Mouse (Mus musculus) neural tube, embryonic 14.5 days (tissue): ENCODE results near the gene Ahdc1. TPM values are rescaled to one million over a fixed set of nuclear protein-coding genes. Genes with fewer than 3 reads are reported as not detected.
A peak's percentile ranks its signal among the peaks of the same experiment; 100 is the strongest.

ENCODE experiments used
- ATAC-seq: fragments of 200-750 bp; cut with Nextera tagmentation; 2 replicates; pipeline ENCODE4 v1.8.0; 2017; ENCODE audit warnings: low read depth, mild to moderate bottlenecking, moderate TSS enrichment, moderate library complexity
- H3K27ac ChIP-seq: fragments of 300-500 bp; sonication (generic); 2 replicates; pipeline ENCODE4 v1.5.1; 2014; ENCODE audit warnings: low read depth, mild to moderate bottlenecking, control low read depth, low read length, moderate library complexity, mixed read lengths
- H3K27me3 ChIP-seq: fragments of 300-500 bp; sonication (generic); 2 replicates; pipeline ENCODE4 v1.6.1; 2014; ENCODE audit warnings: low read length; ENCODE audit not compliant: control insufficient read depth, insufficient read depth
- H3K36me3 ChIP-seq: fragments of 300-500 bp; sonication (generic); 2 replicates; pipeline ENCODE4 v1.6.1; 2014; ENCODE audit warnings: low read length, mixed read lengths; ENCODE audit not compliant: control insufficient read depth, insufficient read depth
- H3K4me1 ChIP-seq: fragments of 300-500 bp; sonication (generic); 2 replicates; pipeline ENCODE4 v1.6.1; 2014; ENCODE audit warnings: low read length; ENCODE audit not compliant: control insufficient read depth, insufficient read depth
- H3K4me2 ChIP-seq: fragments of 300-500 bp; sonication (generic); 2 replicates; pipeline ENCODE4 v1.6.1; 2014; ENCODE audit warnings: mild to moderate bottlenecking, low read depth, low read length, control low read depth
- H3K4me3 ChIP-seq: fragments of 300-500 bp; sonication (generic); 2 replicates; pipeline ENCODE4 v1.5.1; 2014; ENCODE audit warnings: low read depth, low read length, control low read depth, mixed read lengths
- H3K9ac ChIP-seq: fragments of 300-500 bp; sonication (generic); replicated peaks from 2 replicates; pipeline ENCODE4 v1.6.1; 2014; ENCODE audit warnings: low read depth, mild to moderate bottlenecking, control low read depth, low read length, mixed read lengths
- H3K9me3 ChIP-seq: fragments of 300-500 bp; sonication (generic); 2 replicates; pipeline ENCODE4 v1.6.1; 2016; ENCODE audit warnings: low read length; ENCODE audit not compliant: control insufficient read depth
- WGBS: fragments of 180-500 bp; shearing (Covaris S2); extraction: QIAGEN DNeasy Blood & Tissue Kit; methylation state at CpG from one replicate; pipeline ENCODE4 v1.1.7; 2014; 5-methylcytosine and 5-hydroxymethylcytosine counted together
- polyA plus RNA-seq: library from polyadenylated mRNA; unstranded; fragments of >200 nt; fragmentation: Nextera tagmentation; extraction: Ambion mirVana; gene quantifications from 2 replicates; pipeline ENCODE4 v1.2.1, GENCODE M21; 2014

The Ahdc1 gene
- polyA plus RNA-seq, 1 experiment from 2014 or later = 13.1 TPM

GRCm38 (mm10) chr4:133058513-133059480 lies 47.7 kb downstream of the Ahdc1 start:
- H3K36me3 ChIP-seq = peaks cover 31% of the 10 kb centered on the region
- H3K4me2 ChIP-seq = no peak overlapping the region
- H3K27ac ChIP-seq = no peak overlapping the region
- H3K9me3 ChIP-seq = no peaks in the 10 kb centered on the region
- H3K4me3 ChIP-seq = no peak overlapping the region
- H3K27me3 ChIP-seq = no peaks in the 10 kb centered on the region
- no peak for ATAC-seq
- WGBS = 76% methylated on average over 11 of the region's 11 CpGs
- 0 out of 2 replicates have a peak overlapping the region, but pooled peaks have one; percentile 11 for H3K9ac ChIP-seq
- H3K4me1 ChIP-seq = peaks cover 13% of the 10 kb centered on the region

DNA sequence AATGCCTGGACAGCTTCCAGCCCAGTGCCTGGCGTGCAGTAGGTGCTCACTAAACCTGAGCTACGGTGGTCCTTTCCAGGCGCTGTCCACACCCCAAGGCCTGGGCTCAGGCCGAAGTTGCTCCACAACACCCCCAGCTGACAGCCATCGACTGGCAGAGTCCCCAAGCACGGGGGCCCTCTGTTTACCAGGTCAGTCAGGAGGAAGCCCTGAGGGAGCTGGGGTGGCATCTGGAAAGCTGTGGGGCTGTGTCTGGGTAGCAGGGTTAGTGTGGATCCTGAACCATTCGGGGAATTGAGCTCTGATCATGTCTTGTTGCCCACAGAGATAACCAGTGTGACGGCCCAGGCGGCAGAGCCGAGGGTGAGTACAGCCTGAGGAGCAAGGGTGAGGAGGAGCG lies 49.6 kb downstream of the Ahdc1 start:
- Histone ChIP-seq H3K36me3 (peaks cover 46% of the 10 kb centered on the region), H3K9me3 (no peaks in the 10 kb centered on the region), H3K27me3 (no peaks in the 10 kb centered on the region), H3K9ac (no peak overlapping the region), H3K4me2 (no peak overlapping the region), H3K27ac (no peak overlapping the region), H3K4me1 (peaks cover 13% of the 10 kb centered on the region), H3K4me3 (no peak overlapping the region)
- WGBS = 92% methylated on average over 11 of the region's 11 CpGs
- no peak for ATAC-seq

DNA sequence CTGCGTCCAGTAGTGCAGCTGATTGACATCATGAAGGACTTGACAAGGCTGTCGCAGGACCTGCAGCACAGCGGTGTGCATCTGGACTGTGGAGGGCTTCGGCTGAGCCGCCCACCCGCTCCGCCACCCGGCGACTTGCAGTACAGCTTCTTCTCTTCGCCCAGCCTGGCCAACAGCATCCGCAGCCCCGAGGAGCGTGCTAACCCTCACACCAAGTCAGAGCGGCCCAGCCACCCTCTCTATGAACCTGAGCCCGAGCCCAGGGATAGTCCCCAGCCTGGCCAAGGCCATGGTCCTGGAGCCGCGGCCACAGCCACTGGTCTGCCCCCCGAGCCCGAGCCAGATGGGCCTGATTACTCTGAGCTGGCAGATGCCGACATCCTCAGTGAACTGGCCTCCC lies 50.7 kb downstream of the Ahdc1 start:
- Histone ChIP-seq H3K27ac (no peak overlapping the region), H3K9me3 (no peaks in the 10 kb centered on the region), H3K36me3 (peaks cover 52% of the 10 kb centered on the region), H3K9ac (no peak overlapping the region), H3K4me3 (no peak overlapping the region), H3K27me3 (no peaks in the 10 kb centered on the region), H3K4me2 (no peak overlapping the region), H3K4me1 (peaks cover 7% of the 10 kb centered on the region; the same call in 1 of the 2 replicates)
- 93% methylated on average over 20 of the region's 20 CpGs for WGBS
- ATAC-seq = no peak

GRCm38 (mm10) chr4:133062286-133062685 lies 51.2 kb downstream of the Ahdc1 start:
- no peaks in the 10 kb centered on the region for H3K9me3 ChIP-seq
- no peak overlapping the region for H3K4me2 ChIP-seq
- H3K27me3 ChIP-seq = no peaks in the 10 kb centered on the region
- 95% methylated on average over 14 of the region's 14 CpGs for WGBS
- H3K4me1 ChIP-seq = peaks cover 7% of the 10 kb centered on the region; the same call in 1 of the 2 replicates
- no peak overlapping the region for H3K9ac ChIP-seq
- ATAC-seq = no peak
- no peak overlapping the region for H3K27ac ChIP-seq
- peaks cover 52% of the 10 kb centered on the region for H3K36me3 ChIP-seq
- no peak overlapping the region for H3K4me3 ChIP-seq

- no peaks in the 10 kb centered on the region for H3K9me3 ChIP-seq
- peaks cover 52% of the 10 kb centered on the region for H3K36me3 ChIP-seq
- no peak for ATAC-seq
- no peak overlapping the region for H3K9ac ChIP-seq
- no peak overlapping the region for H3K27ac ChIP-seq
- H3K4me1 ChIP-seq = peaks cover under 1% of the 10 kb centered on the region; the same call in 1 of the 2 replicates
- 96% methylated on average over 18 of the region's 18 CpGs for WGBS
- no peak overlapping the region for H3K4me2 ChIP-seq
- no peaks in the 10 kb centered on the region for H3K27me3 ChIP-seq
- H3K4me3 ChIP-seq = no peak overlapping the region
Observed at GRCm38 (mm10) chr4:133063203-133063602, 52.1 kb downstream of the Ahdc1 start.

DNA sequence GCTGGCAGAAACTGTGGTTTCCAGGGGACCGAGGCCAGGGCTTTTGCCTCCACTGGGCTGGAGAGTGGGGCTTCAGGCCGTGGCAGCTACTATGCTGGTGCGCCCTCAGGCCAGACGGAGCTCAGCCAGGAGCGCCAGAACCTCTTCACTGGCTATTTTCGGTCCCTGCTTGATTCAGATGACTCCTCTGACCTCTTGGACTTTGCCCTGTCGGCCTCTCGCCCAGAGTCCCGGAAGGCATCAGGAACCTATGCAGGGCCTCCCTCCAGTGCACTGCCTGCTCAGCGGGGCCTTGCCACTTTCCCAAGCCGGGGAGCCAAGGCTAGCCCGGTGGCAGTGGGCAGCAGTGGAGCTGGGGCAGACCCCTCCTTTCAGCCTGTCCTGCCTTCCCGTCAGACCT lies 52.7 kb downstream of the Ahdc1 start:
- no peak overlapping the region for H3K4me2 ChIP-seq
- WGBS = 90% methylated on average over 13 of the region's 13 CpGs
- no peak overlapping the region for H3K4me3 ChIP-seq
- no peaks in the 10 kb centered on the region for H3K9me3 ChIP-seq
- no peak overlapping the region for H3K27ac ChIP-seq
- no peaks in the 10 kb centered on the region; the same call in 1 of the 2 replicates for H3K4me1 ChIP-seq
- no peaks in the 10 kb centered on the region for H3K27me3 ChIP-seq
- H3K9ac ChIP-seq = no peak overlapping the region
- H3K36me3 ChIP-seq = peaks cover 52% of the 10 kb centered on the region
- no peak for ATAC-seq

GRCm38 (mm10) chr4:133064791-133065190 lies 53.7 kb downstream of the Ahdc1 start:
- WGBS = 96% methylated on average over 19 of the region's 19 CpGs

DNA sequence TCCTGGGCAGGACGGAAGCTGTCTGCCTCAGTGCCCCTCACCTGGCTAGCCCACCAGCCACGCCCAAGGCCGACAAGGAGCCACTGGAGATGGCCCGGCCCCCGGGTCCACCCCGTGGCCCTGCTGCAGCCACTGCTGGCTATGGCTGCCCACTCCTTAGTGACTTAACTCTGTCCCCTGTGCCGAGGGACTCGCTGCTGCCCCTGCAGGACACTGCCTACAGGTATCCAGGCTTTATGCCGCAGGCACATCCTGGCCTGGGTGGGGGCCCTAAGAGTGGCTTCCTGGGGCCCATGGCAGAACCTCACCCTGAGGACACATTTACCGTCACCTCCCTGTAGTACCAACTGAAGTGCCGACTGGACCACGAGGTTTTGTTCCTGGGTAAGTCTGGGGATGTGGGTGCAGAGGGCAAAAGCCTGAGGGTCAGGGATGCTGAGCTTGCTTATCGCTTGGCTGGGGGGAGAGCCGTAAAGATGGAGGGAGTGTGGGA lies 54.9 kb downstream of the Ahdc1 start:
- Histone ChIP-seq H3K9ac (no peak overlapping the region), H3K9me3 (no peaks in the 10 kb centered on the region), H3K4me3 (no peak overlapping the region), H3K27ac (no peak overlapping the region), H3K4me1 (no peaks in the 10 kb centered on the region; the same call in 1 of the 2 replicates), H3K27me3 (no peaks in the 10 kb centered on the region), H3K36me3 (peaks cover 51% of the 10 kb centered on the region), H3K4me2 (no peak overlapping the region)
- WGBS = 93% methylated on average over 14 of the region's 14 CpGs
- no peak for ATAC-seq

More at GRCm38 (mm10) chr4:133064791-133065190, 53.7 kb downstream of the Ahdc1 start:
- no peak for ATAC-seq
- H3K27me3 ChIP-seq = no peaks in the 10 kb centered on the region
- H3K9me3 ChIP-seq = no peaks in the 10 kb centered on the region
- no peaks in the 10 kb centered on the region; the same call in 1 of the 2 replicates for H3K4me1 ChIP-seq
- no peak overlapping the region for H3K4me3 ChIP-seq
- no peak overlapping the region for H3K4me2 ChIP-seq
- H3K9ac ChIP-seq = no peak overlapping the region
- H3K36me3 ChIP-seq = peaks cover 54% of the 10 kb centered on the region
- H3K27ac ChIP-seq = no peak overlapping the region
